Mouse (Mus musculus) layer of hippocampus, adult 8-10 months (tissue): ENCODE measurements around the gene Vkorc1. TPM values are rescaled to one million over a fixed set of nuclear protein-coding genes. Genes with fewer than 3 reads are reported as not detected.
"Not testable (repeated sequence)": the region's sequence is repeated elsewhere in the genome, so short reads cannot be mapped to it uniquely, and the experiment has no call there.

Source experiments
- DNase-seq, 2 experiments: peaks; one replicate each; pipeline ENCODE4 v3.0.0; 2022; ENCODE audit warnings: low spot score in 2 of 2
- total RNA-seq, 4 experiments: library from RNA; stranded (reverse); gene quantifications; 2 replicates each; pipeline ENCODE4 v1.2.4; 2022

The Vkorc1 gene
- total RNA-seq = 10 to 100 TPM; 23.8 to 36.6 (median 31.8) TPM

GRCm38 (mm10) chr7:127895442-127895841 is at the start of gene Vkorc1, which contains the start of gene Gm21974:
Vkorc1 (minus strand) TSS chr7:127895617.
Gm21974 (minus strand) TSS chr7:127895454.
- DNase-seq = peak; percentile 94 to 95

GRCm38 (mm10) chr7:127944614-127945013 is 49.2 kb upstream of the Vkorc1 start:
- no peak for DNase-seq

- DNase-seq = not testable (repeated sequence)
Observed at GRCm38 (mm10) chr7:127942097-127942496, 46.7 kb upstream of the Vkorc1 start.

DNA sequence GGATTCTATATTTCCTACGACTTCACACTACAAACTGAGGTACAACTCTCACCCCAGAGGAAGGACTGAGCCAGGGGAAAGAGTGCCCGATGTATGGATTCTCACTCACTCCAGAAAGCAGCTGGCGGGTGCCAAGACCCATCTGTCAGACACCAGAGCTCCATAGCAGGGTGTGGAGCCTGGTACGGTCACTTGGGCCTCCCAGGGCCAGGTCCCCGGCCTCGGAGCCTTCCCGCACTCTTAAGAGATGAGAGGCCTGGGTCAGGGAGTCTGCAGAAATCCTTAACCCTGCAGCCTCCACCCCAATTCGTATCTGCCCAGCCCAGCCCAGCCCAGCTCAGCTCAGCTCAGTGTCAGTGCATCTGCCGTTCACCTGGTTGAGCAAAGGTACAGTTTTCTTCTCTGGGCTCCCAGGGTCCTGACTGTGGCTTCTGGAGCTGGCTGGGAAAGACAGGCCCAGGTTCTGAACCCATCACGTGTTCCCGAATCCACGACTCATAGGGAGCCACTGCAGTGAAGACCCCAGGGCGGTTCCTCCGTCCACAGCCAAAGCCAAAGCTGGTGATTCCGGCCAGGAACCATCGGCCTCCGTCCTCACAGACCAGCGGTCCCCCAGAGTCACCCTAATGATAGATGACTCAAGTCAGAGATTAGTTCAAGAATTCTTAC is 40.9 kb upstream of the Vkorc1 start:
- DNase-seq = no peak

DNA sequence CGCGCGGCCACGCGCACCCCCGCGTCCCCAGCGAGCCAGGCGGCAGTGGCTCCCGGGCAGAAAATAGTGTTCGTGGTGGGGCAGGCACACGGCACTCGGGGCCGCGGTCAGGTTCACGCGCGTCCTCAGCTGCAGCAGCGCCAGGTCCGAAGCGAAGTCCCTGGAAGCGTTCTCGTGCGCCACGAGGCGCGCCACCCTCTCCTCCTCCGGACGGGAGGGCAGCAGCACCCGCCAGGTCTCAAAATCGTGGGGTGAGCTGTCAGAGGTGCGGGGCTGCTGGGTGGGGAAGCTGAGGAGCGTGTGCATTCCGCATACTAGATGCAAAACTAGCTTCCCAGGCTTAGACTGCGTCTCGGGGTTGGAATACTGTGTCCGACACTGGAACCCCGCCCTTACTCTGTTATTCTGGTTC is 40.3 kb upstream of the Vkorc1 start:
- DNase-seq = no peak

- peak; percentile 92 to 96 for DNase-seq
Observed at GRCm38 (mm10) chr7:127935028-127935722, 39.8 kb upstream of the Vkorc1 start.

- no peak for DNase-seq
Observed at GRCm38 (mm10) chr7:127934075-127934474, 38.7 kb upstream of the Vkorc1 start.

DNA sequence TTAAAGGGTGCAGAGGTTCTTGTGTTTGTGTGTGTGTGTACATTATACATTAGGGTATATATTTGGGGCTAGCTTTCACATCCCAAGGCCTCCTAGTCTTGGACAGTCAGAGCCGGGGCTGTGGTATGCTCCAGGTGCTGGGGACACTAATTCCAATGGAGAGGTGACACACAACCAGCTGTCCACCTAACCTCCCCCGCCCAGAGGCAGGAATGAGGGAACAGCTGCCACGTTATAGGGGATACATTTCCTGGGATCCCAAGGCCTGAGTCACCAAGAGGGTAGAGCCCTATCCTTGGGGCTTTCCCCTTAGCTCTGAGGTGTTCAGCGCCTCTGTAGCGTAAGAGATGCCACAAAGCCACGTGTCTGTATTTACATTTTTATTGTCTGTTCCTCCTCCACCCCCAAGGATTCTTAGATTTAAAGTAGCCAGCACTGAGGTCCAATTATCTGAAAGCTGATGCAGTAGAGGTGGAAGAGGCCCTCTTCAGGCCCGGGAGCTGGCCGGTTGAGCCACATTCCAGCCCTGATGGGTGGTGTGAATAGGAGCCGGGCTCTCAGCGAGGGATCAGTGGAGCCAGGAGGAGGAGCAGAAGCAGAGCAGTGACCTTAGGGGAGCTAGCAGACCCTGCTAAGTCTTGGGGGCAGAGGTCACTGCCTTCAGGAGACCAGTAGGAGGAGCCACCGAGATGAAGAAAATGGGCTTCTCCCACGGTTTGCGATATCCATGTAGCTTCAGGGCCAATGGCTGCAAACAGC is 37.0 kb upstream of the Vkorc1 start:
- no peak for DNase-seq

- DNase-seq = no peak
Observed at GRCm38 (mm10) chr7:127931351-127932135, 36.1 kb upstream of the Vkorc1 start.

GRCm38 (mm10) chr7:127930636-127931035 is 35.2 kb upstream of the Vkorc1 start:
- DNase-seq = no peak

DNA sequence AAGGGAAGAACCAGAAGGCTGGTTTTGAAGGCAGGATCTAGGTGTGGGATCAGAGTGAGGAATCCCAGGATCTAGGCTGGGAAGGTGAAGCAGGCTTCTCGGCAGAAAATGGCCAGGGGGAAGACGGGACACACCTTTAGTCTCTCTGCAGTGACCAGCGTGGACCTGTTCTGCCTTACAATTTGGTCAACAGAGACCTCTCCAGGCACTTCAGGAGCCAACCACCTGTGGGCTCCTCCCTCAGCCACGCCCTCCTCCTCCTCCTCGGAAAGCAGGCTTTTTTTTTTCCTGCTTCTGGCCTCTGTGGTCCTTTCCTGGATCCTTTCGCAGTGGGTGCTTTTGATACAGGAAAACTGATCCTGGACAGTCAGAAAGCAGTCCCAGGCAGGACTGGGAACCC is 34.5 kb upstream of the Vkorc1 start, which contains the start of gene Prss8:
Gene Prss8, minus strand, starts transcription at position 182 of the 400 bp plus-strand sequence.
- DNase-seq = no peak

- no peak for DNase-seq
Observed at GRCm38 (mm10) chr7:127928596-127928995, 33.2 kb upstream of the Vkorc1 start.

- no peak for DNase-seq
Observed at GRCm38 (mm10) chr7:127927726-127928125, 32.3 kb upstream of the Vkorc1 start.

DNA sequence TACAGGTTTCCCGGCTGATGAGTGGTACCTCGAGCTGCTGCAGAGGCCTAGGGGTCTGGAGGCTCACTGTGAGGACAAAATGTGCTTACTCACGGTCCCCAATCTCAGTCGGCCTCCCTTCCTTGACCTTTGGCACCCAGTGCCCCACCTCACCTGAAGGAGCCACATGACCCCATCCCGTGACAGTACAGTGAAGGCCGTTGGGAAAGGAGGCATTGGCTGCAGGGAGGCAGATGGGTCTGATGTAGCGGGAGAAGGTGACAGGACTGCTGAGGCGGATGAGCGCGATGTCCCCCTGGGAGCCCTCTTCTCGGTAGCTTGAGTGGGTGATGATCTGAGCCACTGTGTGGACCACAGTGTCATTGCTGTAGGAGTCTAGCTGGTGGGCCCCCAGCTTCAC is 31.4 kb upstream of the Vkorc1 start:
- no peak for DNase-seq

- DNase-seq = no peak
Observed at GRCm38 (mm10) chr7:127926066-127926465, 30.6 kb upstream of the Vkorc1 start.

GRCm38 (mm10) chr7:127925252-127925651 is 29.8 kb upstream of the Vkorc1 start:
- no peak for DNase-seq

GRCm38 (mm10) chr7:127923714-127924113 is 28.3 kb upstream of the Vkorc1 start:
- DNase-seq = no peak

GRCm38 (mm10) chr7:127922451-127923275 is 27.2 kb upstream of the Vkorc1 start:
- DNase-seq = no peak

- no peak for DNase-seq
Observed at GRCm38 (mm10) chr7:127921516-127921915, 26.1 kb upstream of the Vkorc1 start.

GRCm38 (mm10) chr7:127919290-127919689 is 23.9 kb upstream of the Vkorc1 start:
- DNase-seq = no peak
